Mouse (Mus musculus): ENCODE measurements around the gene Lsg1. TPM values are rescaled to one million over a fixed set of nuclear protein-coding genes. Genes with fewer than 3 reads are reported as not detected.

The Lsg1 gene
- total RNA-seq (2023) = 82.7 to 100 TPM (median 88.9 TPM) in 4 replicates

DNA sequence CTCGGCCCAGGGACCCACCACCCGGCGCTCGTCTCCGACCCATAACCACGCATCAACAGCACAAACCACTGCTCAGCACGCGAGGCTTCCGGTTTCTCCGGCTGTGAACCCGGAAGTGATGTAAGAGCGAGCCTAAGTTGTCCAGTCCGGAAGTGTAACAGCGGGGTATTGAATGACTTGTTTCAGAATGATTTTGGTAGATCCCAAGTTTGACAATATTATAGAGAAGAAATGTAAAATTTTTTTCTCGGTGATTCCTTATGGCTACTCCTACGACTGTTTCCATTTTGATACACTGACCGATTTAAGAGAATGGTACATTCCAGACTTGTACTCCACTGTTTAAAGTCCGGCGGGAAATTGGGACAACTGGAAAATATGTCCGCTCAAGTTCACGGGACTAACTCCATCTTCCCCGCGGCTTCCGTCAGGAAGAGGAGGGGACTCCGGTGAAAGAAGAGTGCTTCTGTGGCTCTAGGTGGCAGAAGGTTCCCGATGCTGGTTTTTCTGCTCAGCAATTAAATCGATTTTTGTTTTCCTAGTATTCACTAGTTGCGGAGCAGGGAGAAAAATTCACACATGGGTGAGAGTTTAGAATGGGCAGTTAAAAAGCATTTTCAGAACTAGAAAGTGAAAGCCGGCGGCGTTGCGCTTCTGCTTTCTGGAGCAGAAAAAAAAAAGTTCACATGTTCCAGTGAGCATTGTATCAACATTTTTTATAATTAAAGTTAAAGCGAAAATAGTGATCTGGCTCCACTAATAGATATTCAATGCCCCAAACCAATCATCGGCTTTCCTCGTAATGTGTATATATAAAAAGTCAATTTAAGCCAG lies at the start of gene Lsg1:
Lsg1 (minus strand) TSS at position 99 of the 834 bp plus-strand sequence.

GRCm38 (mm10) chr16:30599491-30600268 lies 12.3 kb upstream of the Lsg1 start, which contains the start of gene Fam43a:
Gene Fam43a (plus strand): TSS chr16:30599723.

DNA sequence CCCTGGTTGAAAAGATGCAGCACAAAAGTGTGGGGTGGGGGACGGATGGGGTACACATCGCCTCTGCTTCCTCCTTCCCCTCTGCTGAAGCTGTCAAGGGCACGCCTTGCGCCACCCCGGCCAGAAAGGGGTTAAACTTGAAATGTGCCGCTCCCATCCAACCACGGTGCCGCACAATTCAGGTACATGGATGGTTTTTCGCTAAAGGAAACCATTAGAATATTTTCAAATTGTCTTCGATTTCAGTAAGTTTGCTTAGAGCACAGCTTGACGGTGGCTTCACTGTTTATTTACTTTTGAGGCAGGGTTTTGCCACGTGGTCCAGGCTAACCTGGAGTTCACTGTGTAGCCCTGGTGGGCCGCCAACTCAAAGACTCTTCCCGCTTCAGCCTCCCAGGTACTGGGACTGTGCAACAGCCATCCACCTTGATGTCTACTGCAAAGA lies 36.6 kb downstream of the Lsg1 start, which contains the start of gene Tmem44:
Tmem44 (minus strand) TSS at position 95 of the 445 bp plus-strand sequence.

Other genes starting within 250 kb of the Lsg1 start
- gene Atp13a3, start 181.6 kb downstream of the Lsg1 start, total RNA-seq (2023) = 78.3 to 97.6 TPM (median 85.8 TPM) in 4 replicates
- 0.18 to 1.5 TPM in 2 of 4 replicates, not detected in the others for gene Tmem44, start 36.8 kb downstream of the Lsg1 start, total RNA-seq (2023)
- gene Fam43a, start 12.1 kb upstream of the Lsg1 start, total RNA-seq (2023) = 255 to 295 TPM (median 274 TPM) in 4 replicates